In genomic region chr2:169928447-169929120, GRCm38 (mm10) we compare ENCODE assay signal across 9 mouse cellular contexts.
DNase-seq lines count a peak whose midpoint lies in the region; ATAC-seq and TF ChIP-seq lines count a peak whose summit lies in the region.
"Had no signal": no experiment of that assay in that cellular context is flagged by ENCODE, and none has a peak within 500 bp of the region (broad histone marks: within the 10 kb centered on the region; RNA-seq: fewer than 3 reads in every experiment).

No protein-coding gene starts in this region.

- H3K9me3 ChIP-seq in forebrain, embryonic 15.5 days, result no peaks in the 10 kb centered on the region
- H3K9me3 ChIP-seq in forebrain, embryonic 12.5 days, result no peaks in the 10 kb centered on the region
- H3K9me3 ChIP-seq in neural tube, embryonic 12.5 days, result no peaks in the 10 kb centered on the region
- H3K9me3 ChIP-seq in neural tube, embryonic 15.5 days (replicated peaks), result no peaks in the 10 kb centered on the region
- H3K9me3 ChIP-seq in midbrain, postnatal 0 days (ENCODE audit: low read length), result no peaks in the 10 kb centered on the region

- TF ChIP-seq CTCF in midbrain, postnatal 0 days (IDR thresholded peaks at IDR 0.05), result no peak

- no peaks in the 10 kb centered on the region for H3K36me3 ChIP-seq in forebrain, embryonic 15.5 days
- H3K36me3 ChIP-seq in forebrain, embryonic 12.5 days (replicated peaks), result no peaks in the 10 kb centered on the region
- no peaks in the 10 kb centered on the region for H3K36me3 ChIP-seq in neural tube, embryonic 12.5 days
- H3K36me3 ChIP-seq in neural tube, embryonic 15.5 days, result no peaks in the 10 kb centered on the region
- H3K36me3 ChIP-seq in midbrain, postnatal 0 days (ENCODE audit: insufficient read depth, low read length), result no peaks in the 10 kb centered on the region

- peak overlapping the region; percentile 33; the same call in 1 of the 2 replicates for H3K27ac ChIP-seq in forebrain, embryonic 15.5 days (replicated peaks)
- no peak overlapping the region for H3K27ac ChIP-seq in forebrain, embryonic 12.5 days
- H3K27ac ChIP-seq in neural tube, embryonic 12.5 days, result no peak overlapping the region
- no peak overlapping the region for H3K27ac ChIP-seq in neural tube, embryonic 15.5 days (replicated peaks)
- no peak overlapping the region for H3K27ac ChIP-seq in midbrain, postnatal 0 days (ENCODE audit: low read depth, low read length)

- peaks cover 20% of the 10 kb centered on the region for H3K4me1 ChIP-seq in forebrain, embryonic 15.5 days
- H3K4me1 ChIP-seq in forebrain, embryonic 12.5 days, result peaks cover 12% of the 10 kb centered on the region
- peaks cover 19% of the 10 kb centered on the region; the same call in 1 of the 2 replicates for H3K4me1 ChIP-seq in neural tube, embryonic 12.5 days
- H3K4me1 ChIP-seq in neural tube, embryonic 15.5 days, result peaks cover 22% of the 10 kb centered on the region
- no peaks in the 10 kb centered on the region for H3K4me1 ChIP-seq in midbrain, postnatal 0 days (ENCODE audit: insufficient read depth, low read length)

- peak; percentile 86 for DNase-seq in kidney, adult 9 months
- DNase-seq in midbrain, postnatal 0 days (ENCODE audit: low spot score), result peak; percentile 40
- no peak for DNase-seq in heart, postnatal 25 days (ENCODE audit: low spot score)

- ATAC-seq in forebrain, embryonic 15.5 days (replicated peaks), result peak; percentile 60; the same call in 1 of the 2 replicates
- no peak for ATAC-seq in forebrain, embryonic 12.5 days (ENCODE audit: low FRiP score)
- ATAC-seq in neural tube, embryonic 12.5 days (ENCODE audit: low FRiP score, low read depth), result peak; percentile 33; the same call in 1 of the 2 replicates
- no peak for ATAC-seq in neural tube, embryonic 15.5 days (ENCODE audit: low FRiP score)
- no peak for ATAC-seq in midbrain, postnatal 0 days (ENCODE audit: low FRiP score)
- no peak for ATAC-seq in CD4-positive, CD25-positive, alpha-beta regulatory T cell, adult 4 months

- H3K27me3 ChIP-seq in forebrain, embryonic 15.5 days, result no peaks in the 10 kb centered on the region
- H3K27me3 ChIP-seq in forebrain, embryonic 12.5 days, result peaks cover 10% of the 10 kb centered on the region
- no peaks in the 10 kb centered on the region for H3K27me3 ChIP-seq in neural tube, embryonic 12.5 days (replicated peaks)
- H3K27me3 ChIP-seq in neural tube, embryonic 15.5 days (replicated peaks), result no peaks in the 10 kb centered on the region
- no peaks in the 10 kb centered on the region for H3K27me3 ChIP-seq in midbrain, postnatal 0 days (ENCODE audit: insufficient read depth, low read length)
- H3K27me3 ChIP-seq: CH12.LX had no signal

- intact Hi-C loops in heart, postnatal 25 days (cut with DNase I), result no loop called here

- no peak overlapping the region for H3K4me2 ChIP-seq in forebrain, embryonic 15.5 days (replicated peaks)
- H3K4me2 ChIP-seq in forebrain, embryonic 12.5 days, result no peak overlapping the region
- no peak overlapping the region for H3K4me2 ChIP-seq in neural tube, embryonic 12.5 days (replicated peaks)
- H3K4me2 ChIP-seq in neural tube, embryonic 15.5 days, result no peak overlapping the region; the same call in 1 of the 2 replicates
- no peak overlapping the region for H3K4me2 ChIP-seq in midbrain, postnatal 0 days (ENCODE audit: low read depth, low read length, poor library complexity, severe bottlenecking)

- no peak overlapping the region for H3K9ac ChIP-seq in forebrain, embryonic 15.5 days (replicated peaks)
- no peak overlapping the region for H3K9ac ChIP-seq in forebrain, embryonic 12.5 days
- no peak overlapping the region for H3K9ac ChIP-seq in neural tube, embryonic 12.5 days
- H3K9ac ChIP-seq in neural tube, embryonic 15.5 days (replicated peaks), result no peak overlapping the region
- no peak overlapping the region for H3K9ac ChIP-seq in midbrain, postnatal 0 days (replicated peaks; ENCODE audit: low read length, poor library complexity, severe bottlenecking)

- WGBS in forebrain, embryonic 15.5 days, result 38% methylated on average over 14 of the region's 14 CpGs
- 72% methylated on average over 14 of the region's 14 CpGs for WGBS in forebrain, embryonic 12.5 days
- WGBS in neural tube, embryonic 12.5 days, result 58% methylated on average over 14 of the region's 14 CpGs
- 42% methylated on average over 14 of the region's 14 CpGs for WGBS in neural tube, embryonic 15.5 days
- 41% methylated on average over 14 of the region's 14 CpGs for WGBS in midbrain, postnatal 0 days

- no peak overlapping the region for H3K4me3 ChIP-seq in forebrain, embryonic 15.5 days
- H3K4me3 ChIP-seq in forebrain, embryonic 12.5 days (replicated peaks), result no peak overlapping the region
- no peak overlapping the region for H3K4me3 ChIP-seq in neural tube, embryonic 12.5 days
- no peak overlapping the region for H3K4me3 ChIP-seq in neural tube, embryonic 15.5 days (replicated peaks)
- H3K4me3 ChIP-seq in midbrain, postnatal 0 days (ENCODE audit: low read depth, low read length), result no peak overlapping the region

Comparison
In these comparisons a context has a peak if more than half of its experiments do, and no peak if none do; other contexts are left out.
1. ATAC-seq: peak in forebrain, embryonic 15.5 days (single experiment) and neural tube, embryonic 12.5 days (single experiment); none in forebrain, embryonic 12.5 days (single experiment), neural tube, embryonic 15.5 days (single experiment), midbrain, postnatal 0 days (single experiment) and CD4-positive, CD25-positive, alpha-beta regulatory T cell, adult 4 months (single experiment).